Mouse (Mus musculus) NIH3T3 (cell line): ENCODE results near the gene Rrp12.

ENCODE experiments used
- DNase-seq: peaks from one replicate; pipeline ENCODE4 v3.0.0-alpha.2; 2012; ENCODE audit warnings: low read depth

Gene Rrp12

DNA sequence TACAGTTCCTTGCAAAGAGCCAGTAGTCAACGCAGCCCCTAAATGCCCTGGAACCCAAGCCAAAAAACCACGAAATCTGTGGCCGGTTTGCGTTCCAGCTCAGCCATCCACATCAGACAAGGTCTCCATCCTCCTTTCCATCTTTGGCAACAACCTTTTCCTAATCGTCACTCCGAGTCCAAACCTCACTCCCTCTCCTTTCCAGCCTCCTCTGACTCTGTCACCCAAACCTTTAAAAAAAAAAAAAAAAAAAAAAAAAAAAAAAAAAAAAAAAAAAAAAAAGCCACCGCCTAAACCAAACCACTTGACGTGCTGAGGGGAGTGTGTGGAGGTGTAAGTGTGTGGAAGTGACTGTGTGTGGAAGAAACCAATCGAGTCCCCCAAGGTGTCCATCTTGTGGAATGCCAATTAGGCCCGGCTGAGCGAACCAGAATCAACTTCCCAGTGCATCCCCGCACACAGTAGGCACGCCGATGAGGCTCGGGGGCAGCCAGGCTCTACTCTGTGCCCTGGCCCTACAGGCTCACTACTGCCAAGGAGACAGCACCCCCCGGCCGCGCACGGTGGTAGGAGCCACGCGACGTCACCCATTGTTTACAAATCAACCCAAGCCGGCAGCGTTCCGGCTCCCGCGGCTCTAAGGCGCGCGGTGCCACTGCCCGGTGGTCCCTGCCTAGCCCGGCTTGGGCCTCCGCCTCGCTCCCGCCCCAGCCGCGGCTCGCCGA lies 66.4 kb downstream of the Rrp12 start, which contains the start of gene Frat1:
TSS of gene Frat1 (plus strand) at position 590 of the 725 bp plus-strand sequence.
- DNase-seq = peak; percentile 65

DNA sequence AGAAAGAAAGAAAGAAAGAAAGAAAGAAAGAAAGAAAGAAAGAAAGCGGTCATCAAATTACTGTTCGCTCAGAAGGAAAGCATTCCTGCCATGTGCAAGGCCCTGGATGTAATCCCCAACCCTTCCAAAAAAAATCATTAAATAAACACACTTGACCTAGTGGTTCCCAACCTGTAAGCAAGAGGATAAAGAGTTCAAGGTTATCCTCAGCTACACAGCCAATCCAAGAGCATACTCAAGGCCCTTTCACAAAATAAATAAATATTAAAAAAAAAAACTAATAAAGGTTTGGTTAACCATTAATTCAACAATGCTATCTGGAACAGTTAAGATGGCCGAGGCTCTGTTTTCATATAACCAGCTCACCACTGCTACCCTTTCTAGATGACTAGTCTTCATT lies 67.0 kb downstream of the Rrp12 start:
- DNase-seq = no peak

DNA sequence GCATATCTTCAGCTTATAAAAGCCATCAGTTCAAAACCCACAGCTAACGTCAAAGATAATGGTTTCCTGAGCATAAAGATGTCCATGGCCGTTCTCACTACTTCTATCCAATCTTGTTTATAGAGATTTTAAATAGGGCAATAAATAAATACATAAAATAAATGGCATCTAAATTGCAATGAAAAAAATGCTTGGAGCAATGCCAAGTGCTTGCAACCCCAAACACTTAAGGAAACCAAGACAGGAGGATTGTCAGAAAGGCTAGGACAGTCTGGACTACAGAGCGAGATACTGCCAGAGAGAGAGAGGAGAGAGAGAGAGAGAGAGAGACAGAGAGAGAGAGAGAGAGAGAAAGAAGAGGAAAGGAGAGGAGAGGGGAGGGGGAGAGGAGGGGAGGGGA lies 69.4 kb downstream of the Rrp12 start:
- no peak for DNase-seq

DNA sequence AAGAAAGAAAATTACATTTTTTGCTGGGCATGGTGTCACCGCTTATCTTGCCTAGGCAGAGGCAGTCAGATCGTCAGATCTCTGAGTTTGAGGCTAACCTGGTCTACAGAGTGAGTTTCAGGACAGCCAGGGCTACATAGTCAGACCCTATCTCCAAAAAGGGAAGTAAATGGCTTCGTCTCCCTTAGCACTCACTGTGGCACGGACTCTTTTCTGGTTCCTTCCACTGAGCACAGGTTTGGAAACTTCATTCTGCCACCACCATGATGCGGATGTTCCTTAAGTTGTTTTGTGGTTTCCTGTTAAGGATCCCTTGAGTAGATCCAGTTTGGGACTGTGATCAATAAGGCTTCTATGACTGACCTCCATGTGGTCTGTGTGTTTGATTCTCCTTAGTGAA lies 71.0 kb downstream of the Rrp12 start:
- DNase-seq = no peak

DNA sequence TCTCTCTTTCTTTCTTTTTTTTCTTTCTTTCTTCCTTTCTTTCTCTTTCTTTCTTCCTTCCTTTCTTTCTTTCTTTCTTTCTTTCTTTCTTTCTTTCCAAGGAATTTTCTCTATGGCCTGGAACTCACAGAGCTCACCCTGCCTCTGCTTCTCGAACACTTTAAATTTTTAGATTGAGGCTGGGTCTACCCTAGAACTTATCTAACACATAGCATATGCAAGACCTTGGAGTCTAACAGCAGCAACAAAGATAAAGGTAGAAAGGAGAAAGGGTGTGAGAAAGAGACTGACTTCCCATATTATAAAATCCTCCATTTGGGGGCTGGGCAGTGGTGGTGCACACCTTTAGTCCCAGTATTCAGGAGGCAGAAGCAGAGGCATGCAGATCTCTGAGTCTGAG lies 73.4 kb downstream of the Rrp12 start:
- DNase-seq = no peak

DNA sequence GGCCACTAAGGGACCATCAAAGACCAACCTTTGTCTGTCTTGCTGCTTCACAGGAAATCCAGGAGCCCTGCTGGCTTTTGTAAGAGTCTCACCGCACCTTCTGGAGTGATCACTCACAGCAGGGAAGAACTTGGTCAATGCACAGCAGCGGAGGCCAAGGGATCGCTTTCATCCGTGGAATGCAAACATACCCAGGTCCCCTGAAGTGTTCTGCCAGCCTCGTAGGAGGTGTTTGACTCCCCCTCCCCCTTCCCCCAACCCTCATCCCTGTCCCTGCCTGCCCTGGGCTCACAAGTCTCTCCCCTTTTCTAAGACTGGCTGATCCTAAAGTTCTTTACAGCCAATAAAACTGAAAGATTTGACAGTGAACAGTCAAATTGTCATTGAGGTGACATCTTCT lies 74.5 kb downstream of the Rrp12 start:
- no peak for DNase-seq

DNA sequence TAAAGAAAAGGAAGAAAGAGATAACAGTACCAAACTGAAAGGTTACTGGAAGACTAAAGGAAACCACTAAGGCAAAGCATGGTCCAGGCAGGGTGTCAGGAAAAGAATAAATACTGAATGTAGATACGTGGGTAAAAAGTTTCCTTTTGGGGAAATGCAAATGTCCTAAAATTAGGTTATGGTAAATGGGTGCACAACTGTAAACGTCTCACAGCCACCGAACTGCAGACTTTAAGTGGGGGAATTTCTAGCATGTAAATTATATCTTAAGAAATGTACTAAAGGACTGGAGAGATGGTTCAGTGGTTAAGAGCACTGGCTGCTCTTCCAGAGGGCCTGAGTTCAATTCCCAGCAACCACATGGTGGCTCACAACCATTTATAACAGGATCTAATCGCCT lies 77.2 kb downstream of the Rrp12 start:
- DNase-seq = no peak

DNA sequence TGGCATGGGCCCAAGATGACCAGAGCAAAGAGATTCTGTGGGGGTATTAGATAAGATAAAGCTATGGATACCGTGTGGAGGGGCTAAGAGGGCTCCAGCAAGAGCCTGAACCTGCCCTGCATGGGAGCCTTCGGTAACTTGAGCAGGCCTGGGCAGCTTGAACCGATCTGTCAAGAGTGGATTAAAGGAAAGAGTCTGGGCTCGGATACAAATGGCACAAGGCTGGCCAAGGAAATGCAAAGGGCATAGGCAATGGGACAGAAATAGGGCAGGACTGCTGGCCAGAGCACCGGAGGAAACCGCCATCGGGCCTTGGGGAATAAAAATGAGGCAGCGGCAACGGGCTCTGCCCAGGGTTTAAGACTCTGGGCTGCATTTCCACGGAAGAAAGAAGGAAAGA lies 78.6 kb downstream of the Rrp12 start:
- DNase-seq = peak; percentile 21

DNA sequence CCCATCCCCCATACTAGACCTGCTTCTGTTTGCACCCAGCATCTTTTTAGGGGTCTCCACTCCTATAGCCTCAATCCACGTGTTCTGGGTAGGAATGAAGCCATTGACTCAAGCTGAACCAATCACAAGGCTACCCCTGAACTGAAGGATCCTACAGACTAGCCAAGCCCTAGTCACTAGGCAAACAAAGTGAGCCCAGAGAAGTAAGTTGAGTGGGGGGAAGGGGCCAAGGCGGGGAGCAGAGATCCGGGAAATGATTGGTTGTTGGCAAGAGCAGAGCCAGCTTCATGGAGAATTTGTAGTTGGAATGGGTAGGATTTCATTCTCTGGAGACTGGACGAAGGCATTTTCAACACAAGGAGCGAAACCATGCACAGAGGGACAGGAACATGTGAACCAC lies 79.1 kb downstream of the Rrp12 start:
- DNase-seq = peak; percentile 44

DNA sequence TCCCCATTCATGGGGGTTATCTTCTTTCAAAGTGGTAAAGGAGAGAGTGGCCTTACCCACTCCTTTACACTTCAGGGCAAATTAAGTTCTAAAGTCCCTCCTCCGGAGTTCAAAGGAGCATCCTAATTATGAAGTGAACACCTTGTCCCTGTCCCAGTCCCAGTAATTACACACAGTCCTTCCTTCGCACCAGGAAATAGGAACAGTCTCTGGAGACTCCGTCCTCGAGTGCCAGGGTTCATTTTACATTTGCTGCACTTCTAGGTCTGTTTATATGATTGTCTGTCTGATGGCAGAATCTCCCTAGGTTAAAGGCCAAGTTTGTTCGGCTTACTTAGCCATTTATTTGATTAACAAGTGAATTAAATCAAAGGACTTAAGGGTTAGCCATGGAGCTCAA lies 79.6 kb downstream of the Rrp12 start:
- DNase-seq = no peak

DNA sequence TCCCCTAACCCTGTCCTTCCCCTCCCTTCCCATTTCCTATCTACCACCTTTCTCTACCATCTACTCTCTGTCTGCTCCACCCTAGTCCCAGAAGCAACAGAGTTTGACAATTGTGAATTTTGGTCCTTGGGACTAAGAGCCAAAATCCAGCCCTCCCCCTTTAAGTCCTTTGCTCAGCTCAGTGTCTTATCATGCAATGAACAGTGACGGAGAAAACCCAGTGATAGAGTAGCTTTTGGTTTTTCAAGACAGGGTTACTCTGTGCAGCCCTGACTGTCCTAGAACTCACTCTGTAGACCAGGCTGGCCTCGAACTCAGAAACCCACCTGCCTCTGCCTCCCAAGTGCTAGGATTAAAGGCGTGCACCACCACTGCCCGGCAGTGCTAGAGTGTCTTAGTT lies 82.6 kb downstream of the Rrp12 start:
- DNase-seq = no peak
